Mouse (Mus musculus) forebrain, embryonic 16.5 days (tissue): Measurements from ENCODE around the gene Rin1. TPM values are rescaled to one million over a fixed set of nuclear protein-coding genes. Genes with fewer than 3 reads are reported as not detected.

Source experiments
- ATAC-seq: fragments of 200-750 bp; cut with Nextera tagmentation; 2 replicates; pipeline ENCODE4 v1.8.0; 2017; ENCODE audit warnings: mild to moderate bottlenecking, moderate library complexity
- H3K27ac ChIP-seq: fragments of 300-500 bp; sonication (generic); 2 replicates; pipeline ENCODE4 v1.5.1; 2014; ENCODE audit warnings: low read length, control low read depth
- H3K27me3 ChIP-seq: fragments of 300-500 bp; sonication (generic); replicated peaks from 2 replicates; pipeline ENCODE4 v1.6.1; 2014; ENCODE audit warnings: low read length; ENCODE audit not compliant: control insufficient read depth, insufficient read depth
- H3K36me3 ChIP-seq: fragments of 300-500 bp; sonication (generic); 2 replicates; pipeline ENCODE4 v1.6.1; 2014; ENCODE audit not compliant: control insufficient read depth, insufficient read depth
- H3K4me1 ChIP-seq: fragments of 300-500 bp; sonication (generic); replicated peaks from 2 replicates; pipeline ENCODE4 v1.6.1; 2014; ENCODE audit warnings: low read length; ENCODE audit not compliant: control insufficient read depth, insufficient read depth
- H3K4me2 ChIP-seq: fragments of 300-500 bp; sonication (generic); 2 replicates; pipeline ENCODE4 v1.6.1; 2014; ENCODE audit warnings: mild to moderate bottlenecking, low read length, control low read depth
- H3K4me3 ChIP-seq: fragments of 300-500 bp; sonication (generic); replicated peaks from 2 replicates; pipeline ENCODE4 v1.5.1; 2014; ENCODE audit warnings: mild to moderate bottlenecking, low read length, control low read depth
- H3K9ac ChIP-seq: fragments of 300-500 bp; sonication (generic); replicated peaks from 2 replicates; pipeline ENCODE4 v1.6.1; 2014; ENCODE audit warnings: low read depth, low read length, control low read depth
- H3K9me3 ChIP-seq: fragments of 300-500 bp; sonication (generic); 2 replicates; pipeline ENCODE4 v1.6.1; 2016; ENCODE audit warnings: low read length; ENCODE audit not compliant: control insufficient read depth
- WGBS: fragments of 180-500 bp; shearing (Covaris S2); extraction: QIAGEN DNeasy Blood & Tissue Kit; methylation state at CpG from one replicate; pipeline ENCODE4 v1.1.7; 2014; 5-methylcytosine and 5-hydroxymethylcytosine counted together
- polyA plus RNA-seq: library from polyadenylated mRNA; unstranded; fragments of >200 nt; fragmentation: Nextera tagmentation; extraction: Ambion mirVana; gene quantifications from 2 replicates; pipeline ENCODE4 v1.2.1, GENCODE M21; 2015

Rin1 gene
- polyA plus RNA-seq, 1 experiment from 2014 or later, result 1.9 TPM

DNA sequence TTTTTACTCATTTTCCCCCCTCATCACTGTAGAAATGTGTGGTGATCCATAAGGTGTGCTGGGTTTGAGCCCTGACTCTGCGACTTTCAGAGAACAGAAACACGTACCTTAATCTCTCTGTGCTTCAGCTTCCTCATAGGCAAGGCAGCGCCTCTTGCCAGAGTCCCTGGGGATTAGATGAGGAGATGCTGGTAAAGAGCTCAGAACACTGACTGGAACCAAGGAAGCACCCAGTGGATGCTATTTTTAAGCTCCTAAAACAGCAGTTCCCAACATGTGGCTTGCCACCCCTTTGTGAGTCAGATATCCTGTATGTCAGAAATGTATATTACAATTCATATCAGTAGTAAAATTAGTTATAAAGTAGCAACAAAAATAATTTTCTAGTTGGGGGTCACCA is 32.1 kb upstream of the Rin1 start:
- no peak for ATAC-seq
- Histone ChIP-seq H3K9ac (no peak overlapping the region), H3K9me3 (no peaks in the 10 kb centered on the region), H3K27me3 (no peaks in the 10 kb centered on the region), H3K36me3 (no peaks in the 10 kb centered on the region), H3K4me1 (peaks cover 5% of the 10 kb centered on the region; the same call in 1 of the 2 replicates), H3K27ac (no peak overlapping the region), H3K4me2 (no peak overlapping the region), H3K4me3 (no peak overlapping the region)
- 86% methylated on average over 3 of the region's 3 CpGs for WGBS

GRCm38 (mm10) chr19:5021416-5021815 is 28.9 kb upstream of the Rin1 start:
- Histone ChIP-seq H3K9ac (no peak overlapping the region), H3K4me2 (no peak overlapping the region), H3K36me3 (no peaks in the 10 kb centered on the region), H3K27ac (no peak overlapping the region), H3K27me3 (no peaks in the 10 kb centered on the region), H3K4me3 (no peak overlapping the region), H3K4me1 (peaks cover 5% of the 10 kb centered on the region), H3K9me3 (no peaks in the 10 kb centered on the region)
- ATAC-seq, result no peak
- WGBS, result 81% methylated on average over 2 of the region's 2 CpGs

GRCm38 (mm10) chr19:5023621-5024479 is 26.4 kb upstream of the Rin1 start, which contains the start of gene Slc29a2:
Slc29a2 (plus strand) TSS chr19:5023860.
- H3K4me3 ChIP-seq, result peak within 1 kb of the TSS; percentile 87
- H3K9ac ChIP-seq, result peak within 1 kb of the TSS; percentile 92
- H3K9me3 ChIP-seq, result no peaks in the 10 kb centered on the region
- H3K27ac ChIP-seq, result peak within 1 kb of the TSS; percentile 89
- peaks cover 5% of the 10 kb centered on the region; the same call in 1 of the 2 replicates for H3K36me3 ChIP-seq
- ATAC-seq, result peak; percentile 95
- peaks cover 4% of the 10 kb centered on the region for H3K4me1 ChIP-seq
- WGBS, result under 1% methylated on average over 61 of the region's 62 CpGs
- peak within 1 kb of the TSS; percentile 79 for H3K4me2 ChIP-seq
- no peaks in the 10 kb centered on the region for H3K27me3 ChIP-seq

GRCm38 (mm10) chr19:5026111-5026510 is 24.2 kb upstream of the Rin1 start:
- Histone ChIP-seq H3K27me3 (no peaks in the 10 kb centered on the region), H3K4me2 (no peak overlapping the region)
- 94% methylated on average over 8 of the region's 8 CpGs for WGBS

DNA sequence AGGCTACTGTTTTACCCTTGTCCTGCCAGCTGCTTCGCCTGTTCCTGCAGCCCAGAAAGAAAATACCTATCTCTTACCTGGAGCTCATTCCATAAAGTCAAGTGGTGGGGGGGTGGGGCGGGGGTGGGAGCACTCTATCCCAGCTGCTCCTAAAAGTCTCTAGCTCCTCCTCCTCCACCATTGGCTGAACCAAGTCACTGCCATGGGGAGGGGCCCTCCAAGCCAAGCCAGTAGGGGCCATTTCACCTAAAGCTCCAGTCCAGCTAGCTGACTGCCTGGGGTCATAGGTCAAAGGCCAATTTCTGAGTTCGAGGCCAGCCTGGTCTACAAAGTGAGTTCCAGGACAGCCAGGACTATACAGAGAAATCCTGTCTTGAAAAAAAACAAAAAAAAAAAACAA is 17.6 kb upstream of the Rin1 start:
- Histone ChIP-seq H3K36me3 (peaks cover 3% of the 10 kb centered on the region; the same call in 1 of the 2 replicates), H3K4me3 (no peak overlapping the region), H3K27me3 (no peaks in the 10 kb centered on the region), H3K4me2 (no peak overlapping the region), H3K9me3 (no peaks in the 10 kb centered on the region), H3K9ac (no peak overlapping the region), H3K27ac (no peak overlapping the region), H3K4me1 (peaks cover 2% of the 10 kb centered on the region)
- 80% methylated on average over 3 of the region's 3 CpGs for WGBS
- ATAC-seq, result no peak

More at GRCm38 (mm10) chr19:5026111-5026510, 24.2 kb upstream of the Rin1 start:
- Histone ChIP-seq H3K9me3 (no peaks in the 10 kb centered on the region), H3K4me1 (peaks cover 4% of the 10 kb centered on the region), H3K27ac (no peak overlapping the region), H3K4me3 (no peak overlapping the region), H3K36me3 (peaks cover 8% of the 10 kb centered on the region), H3K9ac (no peak overlapping the region)
- no peak for ATAC-seq

DNA sequence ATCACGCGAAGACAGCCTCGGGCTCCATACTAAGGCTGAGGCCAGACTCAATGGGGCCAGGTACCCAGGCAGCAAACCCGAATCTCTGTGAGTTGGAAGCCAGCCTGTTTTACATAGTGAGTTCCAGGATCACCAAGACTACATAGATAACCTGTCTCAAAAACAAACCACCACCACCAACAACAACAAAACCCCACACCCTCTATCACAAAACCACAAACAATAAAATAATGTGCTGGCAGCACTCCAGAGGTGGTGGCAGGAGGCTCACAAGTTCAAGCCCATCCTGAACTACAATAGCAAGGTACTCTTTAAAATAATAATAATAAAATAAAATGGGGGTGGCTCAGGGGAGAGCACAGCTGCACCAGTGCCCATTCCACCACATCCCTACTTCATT is 13.7 kb upstream of the Rin1 start:
- H3K27ac ChIP-seq, result no peak overlapping the region
- H3K27me3 ChIP-seq, result no peaks in the 10 kb centered on the region
- H3K36me3 ChIP-seq, result no peaks in the 10 kb centered on the region
- H3K9me3 ChIP-seq, result no peaks in the 10 kb centered on the region
- H3K4me3 ChIP-seq, result no peak overlapping the region
- 76% methylated on average over 4 of the region's 4 CpGs for WGBS
- no peak overlapping the region for H3K4me2 ChIP-seq
- peaks cover 23% of the 10 kb centered on the region for H3K4me1 ChIP-seq
- ATAC-seq, result no peak
- H3K9ac ChIP-seq, result no peak overlapping the region

GRCm38 (mm10) chr19:5037678-5038571 is 12.4 kb upstream of the Rin1 start:
- H3K4me3 ChIP-seq, result peak overlapping the region; percentile 84
- peak; percentile 56 for ATAC-seq
- 4% methylated on average over 32 of the region's 32 CpGs for WGBS
- peak overlapping the region; percentile 85 for H3K9ac ChIP-seq
- peaks cover 36% of the 10 kb centered on the region for H3K4me1 ChIP-seq
- H3K27ac ChIP-seq, result peak overlapping the region; percentile 77
- H3K27me3 ChIP-seq, result no peaks in the 10 kb centered on the region
- peak overlapping the region; percentile 83 for H3K4me2 ChIP-seq
- no peaks in the 10 kb centered on the region for H3K9me3 ChIP-seq
- H3K36me3 ChIP-seq, result no peaks in the 10 kb centered on the region

- H3K9me3 ChIP-seq, result no peaks in the 10 kb centered on the region
- WGBS, result under 1% methylated on average over 41 of the region's 44 CpGs
Observed at GRCm38 (mm10) chr19:5038709-5039156, 11.5 kb upstream of the Rin1 start, which contains the start of the genes B4gat1 and AC124502.3. B4gat1 (plus strand) TSS chr19:5038826. AC124502.3 (plus strand) TSS chr19:5038891.

More at GRCm38 (mm10) chr19:5038709-5039156, 11.5 kb upstream of the Rin1 start, which contains the start of the genes B4gat1 and AC124502.3:
- Histone ChIP-seq H3K36me3 (0 out of 2 replicates have a peak, but pooled peaks cover 2% of the 10 kb centered on the region), H3K4me2 (peak within 1 kb of the TSS; percentile 83), H3K4me1 (peaks cover 36% of the 10 kb centered on the region), H3K4me3 (peak within 1 kb of the TSS; percentile 84), H3K27ac (peak within 1 kb of the TSS; percentile 77), H3K9ac (peak within 1 kb of the TSS; percentile 85), H3K27me3 (no peaks in the 10 kb centered on the region)
- peak; percentile 95 for ATAC-seq
